Mouse (Mus musculus) frontal cortex, postnatal 10 days (tissue): Measurements from ENCODE around the gene Slc26a10.

ENCODE experiments used
- DNase-seq, 2 experiments: peaks; one replicate each; pipeline ENCODE4 v3.0.0; 2022; ENCODE audit warnings: low spot score in 2 of 2, mixed read lengths in 1 of 2

Gene Slc26a10

DNA sequence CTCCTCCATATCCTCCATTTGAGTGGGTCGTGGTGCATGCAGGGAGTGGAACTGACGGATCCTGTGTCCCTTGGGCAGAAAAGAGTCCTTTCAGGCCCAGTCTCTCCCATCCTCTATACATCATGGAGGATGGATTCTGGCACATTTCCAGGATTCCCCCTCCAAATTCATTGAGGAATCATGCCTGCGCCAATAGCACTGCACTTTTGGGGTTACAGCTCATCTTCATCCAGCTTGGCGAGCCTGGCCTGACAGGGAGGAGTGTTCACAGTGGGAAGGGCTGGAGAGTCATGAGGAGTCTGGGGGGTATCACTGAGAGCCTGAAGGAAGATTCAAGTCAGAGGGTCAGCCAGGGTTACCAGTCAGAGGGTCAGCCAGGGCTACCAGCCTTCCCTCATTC is 2.2 kb upstream of the Slc26a10 start:
- no peak for DNase-seq

- DNase-seq: no peak
Measured at GRCm38 (mm10) chr10:127181566-127181965, 1.1 kb upstream of the Slc26a10 start.

GRCm38 (mm10) chr10:127180695-127181047 is 226 bp upstream of the Slc26a10 start:
- no peak for DNase-seq

- DNase-seq: no peak
Measured at GRCm38 (mm10) chr10:127178286-127179027, 2.0 kb downstream of the Slc26a10 start.

- DNase-seq: peak; percentile 34 to 69
Measured at GRCm38 (mm10) chr10:127177719-127178118, 2.7 kb downstream of the Slc26a10 start.

DNA sequence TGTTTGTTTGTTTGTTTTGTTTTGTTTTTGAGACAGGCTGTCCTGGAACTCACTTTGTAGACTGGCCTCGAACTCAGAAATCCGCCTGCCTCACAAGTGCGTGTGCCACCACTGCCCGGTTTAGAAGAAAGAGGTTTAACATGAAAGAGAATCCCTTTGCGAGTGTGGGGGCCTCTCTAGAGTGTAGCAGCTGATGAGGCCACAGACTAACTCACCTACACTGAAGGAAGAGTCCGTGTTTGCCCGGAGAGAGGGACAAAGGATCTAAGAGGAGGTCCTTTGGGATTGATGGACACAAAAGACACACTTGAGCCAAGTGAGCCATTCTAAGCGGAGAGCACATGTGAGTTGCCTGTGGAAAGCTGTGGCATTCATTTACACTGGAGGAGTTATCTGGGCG is 3.2 kb downstream of the Slc26a10 start:
- no peak for DNase-seq

- no peak for DNase-seq
Measured at GRCm38 (mm10) chr10:127176756-127177155, 3.7 kb downstream of the Slc26a10 start.

DNA sequence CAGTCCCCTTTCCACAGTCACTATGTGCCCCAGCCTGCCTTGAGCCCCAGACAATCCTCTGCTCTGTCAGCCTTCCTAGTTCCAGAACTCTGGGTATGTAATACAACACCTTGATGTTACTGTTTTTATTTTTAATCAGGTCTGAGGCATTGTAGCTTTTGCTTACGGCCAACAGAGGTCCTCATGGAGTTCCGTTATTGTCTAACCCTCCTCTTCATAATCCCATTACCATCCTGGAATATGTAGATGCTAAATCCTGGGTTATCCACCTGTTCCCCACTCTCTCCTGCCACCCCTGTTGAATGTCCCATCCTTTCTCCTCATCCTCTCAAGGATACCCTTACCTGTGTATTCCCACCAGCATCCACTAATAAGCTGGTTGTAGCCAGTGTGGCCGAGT is 4.2 kb downstream of the Slc26a10 start:
- DNase-seq: no peak

GRCm38 (mm10) chr10:127174170-127174569 is 6.3 kb downstream of the Slc26a10 start:
- no peak for DNase-seq

DNA sequence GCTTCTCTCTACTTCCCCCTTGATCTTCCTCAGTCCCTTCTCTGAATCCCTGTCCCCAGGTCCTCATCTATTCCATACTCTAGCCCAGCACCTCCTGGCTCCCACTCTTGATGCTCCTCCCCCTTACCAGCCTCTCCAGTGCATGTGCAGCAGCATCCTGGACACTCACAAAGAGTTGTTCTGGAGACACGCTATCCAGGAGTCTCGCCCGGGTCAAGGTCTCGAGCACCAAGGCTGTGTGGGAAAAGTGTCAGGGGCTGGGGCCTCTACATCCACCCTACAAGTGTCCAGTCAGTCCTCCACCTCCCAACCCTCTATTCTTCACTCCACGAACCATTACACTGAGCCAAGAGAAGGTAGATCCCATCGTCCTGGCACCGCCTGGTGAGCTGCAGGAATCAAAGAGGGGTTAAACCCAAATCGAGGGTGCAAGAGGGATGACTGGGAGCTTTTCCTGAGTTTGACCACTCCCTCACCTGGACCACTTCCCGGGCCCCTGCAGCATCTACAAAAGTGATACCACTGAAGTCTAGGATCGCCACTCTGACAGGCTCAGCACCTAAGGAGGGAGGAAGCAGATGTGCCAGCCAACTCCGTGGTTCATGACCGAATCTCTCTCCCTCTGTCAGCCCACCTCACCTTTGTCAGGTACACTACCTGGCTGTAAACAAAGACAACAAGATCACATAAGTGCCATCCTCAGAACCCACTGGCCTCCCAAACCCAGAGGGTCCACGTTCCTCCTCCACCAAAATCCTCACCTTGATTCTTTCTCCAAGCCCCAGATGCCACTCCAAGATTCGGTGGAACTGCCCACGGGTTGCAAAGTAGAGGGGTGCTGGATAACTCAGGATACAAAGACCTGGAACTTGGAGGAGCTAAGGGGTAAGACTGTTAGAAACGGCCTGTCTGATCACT is 7.0 kb downstream of the Slc26a10 start:
- peak in 1 of 2 experiments; percentile 9 for DNase-seq

GRCm38 (mm10) chr10:127171631-127172200 is 8.7 kb downstream of the Slc26a10 start:
- no peak for DNase-seq

GRCm38 (mm10) chr10:127170837-127171272 is 9.6 kb downstream of the Slc26a10 start:
- peak in 1 of 2 experiments; percentile 62 for DNase-seq

DNA sequence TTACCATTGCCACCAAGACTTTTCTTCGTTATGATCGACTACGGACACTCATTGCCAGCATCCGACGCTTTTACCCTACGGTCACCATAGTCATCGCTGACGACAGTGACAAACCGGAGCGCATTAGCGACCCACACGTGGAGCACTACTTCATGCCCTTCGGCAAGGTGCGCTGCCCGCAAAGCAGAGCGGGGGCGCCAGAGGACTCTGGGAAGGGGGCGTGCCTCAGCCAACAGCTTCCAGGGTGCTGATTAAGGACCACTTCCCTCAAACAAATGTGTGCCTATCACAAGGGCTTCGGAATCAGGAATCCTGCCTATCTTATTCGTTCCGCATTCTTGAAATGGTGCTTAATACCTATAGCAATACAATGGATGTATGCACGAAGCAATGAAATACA is 10.4 kb downstream of the Slc26a10 start:
- no peak for DNase-seq

GRCm38 (mm10) chr10:127167614-127168192 is 12.7 kb downstream of the Slc26a10 start:
- DNase-seq: peak in 1 of 2 experiments; percentile 7

DNA sequence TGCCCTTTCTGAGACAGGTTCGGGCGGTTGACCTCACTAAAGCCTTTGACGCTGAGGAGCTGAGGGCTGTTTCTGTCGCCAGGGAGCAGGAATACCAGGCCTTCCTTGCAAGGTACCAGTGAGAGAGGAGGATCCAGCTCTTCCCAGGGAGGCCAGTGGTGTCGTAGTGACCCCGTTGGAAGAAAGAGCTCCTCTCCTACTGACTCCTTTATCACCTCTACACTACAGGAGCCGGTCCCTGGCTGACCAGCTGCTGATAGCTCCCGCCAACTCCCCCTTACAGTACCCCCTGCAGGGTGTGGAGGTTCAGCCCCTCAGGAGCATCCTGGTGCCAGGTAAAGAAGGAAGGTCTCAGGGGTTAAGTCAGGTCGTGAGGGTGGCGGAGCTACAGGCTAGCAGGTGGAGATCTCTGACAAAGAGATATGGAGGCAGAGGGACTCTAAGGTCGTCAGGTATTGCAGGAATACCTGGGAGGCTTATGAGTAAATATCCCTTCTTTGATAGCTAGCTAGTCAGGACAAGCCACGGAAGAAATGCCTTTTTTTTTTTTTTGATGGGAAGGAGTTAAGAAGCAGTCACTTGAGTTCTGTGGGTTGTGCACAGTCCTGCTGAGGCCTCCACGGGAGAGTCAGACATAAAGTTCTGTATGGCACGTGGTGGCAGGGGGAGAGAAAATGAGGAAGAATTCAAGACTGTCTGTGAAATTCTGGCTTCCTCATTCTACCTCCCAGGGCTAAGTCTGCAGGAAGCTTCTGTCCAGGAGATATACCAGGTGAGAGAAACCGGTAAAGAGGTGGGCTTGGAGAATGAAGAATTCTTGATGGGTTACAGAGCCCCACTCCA is 13.5 kb downstream of the Slc26a10 start:
- no peak for DNase-seq

- DNase-seq: no peak
Measured at GRCm38 (mm10) chr10:127166404-127166715, 14.1 kb downstream of the Slc26a10 start.

- DNase-seq: peak in 1 of 2 experiments; percentile 45
Measured at GRCm38 (mm10) chr10:127165654-127166403, 14.6 kb downstream of the Slc26a10 start.

DNA sequence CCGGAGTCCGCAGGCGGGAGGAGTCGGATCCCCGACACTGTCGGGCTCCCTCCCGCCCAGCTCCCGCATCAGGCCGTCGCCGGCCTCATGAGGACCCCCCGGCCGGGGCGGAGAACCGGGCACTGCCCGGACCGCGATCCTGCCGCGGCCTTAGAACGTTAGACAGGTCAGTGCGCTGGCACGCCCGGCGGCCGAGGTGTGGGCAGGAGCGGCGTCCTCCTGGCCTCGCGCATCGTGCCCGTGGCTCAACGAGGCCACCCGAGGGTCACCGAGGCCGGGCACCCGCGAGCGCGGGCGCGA is 15.1 kb downstream of the Slc26a10 start:
- DNase-seq: no peak

GRCm38 (mm10) chr10:127164631-127165353 is 15.7 kb downstream of the Slc26a10 start, which contains the start of gene B4galnt1:
B4galnt1 (plus strand) TSS chr10:127165225.
- DNase-seq: peak in 1 of 2 experiments; percentile 80

DNA sequence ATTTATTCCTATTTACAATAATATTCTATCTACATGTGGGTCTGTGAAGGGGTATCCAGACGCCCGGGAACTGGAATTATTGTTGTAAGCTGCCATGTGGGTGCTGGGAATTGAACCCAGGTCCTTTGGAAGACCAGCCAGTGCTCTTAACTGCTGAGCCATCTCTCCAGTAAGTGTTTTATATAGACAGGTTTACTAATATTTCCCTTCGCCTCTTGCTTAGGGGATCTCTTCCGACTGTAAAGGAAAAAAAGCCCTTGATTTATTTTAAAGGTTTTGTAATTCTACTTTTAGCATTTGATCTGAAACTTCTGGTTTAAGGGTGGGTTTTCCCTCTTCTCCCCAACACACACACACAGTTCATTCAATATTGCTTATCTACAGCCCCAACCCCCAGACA is 16.3 kb downstream of the Slc26a10 start:
- no peak for DNase-seq
